8 mouse cellular contexts compared by ENCODE assay signal in the genomic region with DNA sequence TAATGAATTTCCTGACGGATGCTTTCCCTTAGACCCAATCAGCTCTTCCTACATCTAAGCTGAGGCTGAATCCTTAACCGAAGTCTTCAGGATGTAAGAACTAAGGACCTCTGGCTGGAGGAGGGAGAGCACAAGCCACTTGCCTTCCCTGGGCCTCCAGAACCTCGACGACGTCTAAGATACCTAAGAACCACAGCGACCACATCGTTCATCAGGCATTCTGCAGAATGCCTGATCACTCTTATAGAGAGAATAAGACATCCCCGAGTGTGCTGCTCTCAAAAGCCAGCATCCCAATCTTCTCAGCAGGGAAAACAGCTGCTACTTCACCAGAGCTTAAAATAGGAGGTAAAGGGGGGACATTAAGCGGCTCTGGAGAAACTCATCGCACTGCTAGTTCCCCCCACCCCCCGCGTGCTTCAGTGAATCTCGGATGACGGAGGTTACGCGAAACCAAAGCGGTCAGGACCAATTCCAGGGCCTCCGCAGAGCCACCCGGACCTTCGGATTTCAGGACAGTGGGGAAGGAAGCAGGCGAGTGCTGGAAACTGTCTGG. TPM values are rescaled to one million over a fixed set of nuclear protein-coding genes. Genes with fewer than 3 reads are reported as not detected.
DNase-seq lines count a peak whose midpoint lies in the region; ATAC-seq and TF ChIP-seq lines count a peak whose summit lies in the region.

No protein-coding gene starts in this region.

- peak overlapping the region; percentile 77 for H3K4me3 ChIP-seq in left cerebral cortex, adult 2 months
- peak overlapping the region; percentile 90 for H3K4me3 ChIP-seq in hindbrain, embryonic 12.5 days

- H3K27ac ChIP-seq in left cerebral cortex, adult 2 months = peak overlapping the region; percentile 90
- peak overlapping the region; percentile 95 for H3K27ac ChIP-seq in hindbrain, embryonic 12.5 days

- WGBS in hindbrain, embryonic 12.5 days = under 1% methylated on average over 21 of the region's 21 CpGs

- peak overlapping the region; percentile 95 for H3K9ac ChIP-seq in hindbrain, embryonic 12.5 days

- intact Hi-C loops in left cerebral cortex, adult 2 months (cut with DNase I) = loop anchor here (1.0 to 5.0 kb wide), 3 partner anchors 68 to 398 kb away; a partner anchor contains a TSS
- intact Hi-C loops in left cerebral cortex, postnatal 10 days (cut with DNase I) = no loop called here

- peak overlapping the region; percentile 85 for H3K4me2 ChIP-seq in hindbrain, embryonic 12.5 days (replicated peaks)

- H3K36me3 ChIP-seq in hindbrain, embryonic 12.5 days = no peaks in the 10 kb centered on the region

- ATAC-seq in hindbrain, embryonic 12.5 days (ENCODE audit: low FRiP score) = no peak
- peak; percentile 11; the same call in 1 of the 2 replicates for ATAC-seq in megakaryocyte, adult 5-6 weeks (ENCODE audit: poor library complexity, severe bottlenecking)

- TF ChIP-seq POLR2A in brain, embryonic 14.5 days (IDR thresholded peaks at IDR 0.05; ENCODE audit: borderline replicate concordance, extremely low read depth, insufficient read depth, insufficient read length, poor library complexity, severe bottlenecking) = no peak

- TF ChIP-seq CTCF in left cerebral cortex, adult 2 months (IDR thresholded peaks at IDR 0.05) = no peak
- TF ChIP-seq CTCF in brain, embryonic 14.5 days (IDR thresholded peaks at IDR 0.05; ENCODE audit: borderline replicate concordance, extremely low read depth, insufficient read depth, insufficient read length) = no peak

- H3K27me3 ChIP-seq in hindbrain, embryonic 12.5 days = no peaks in the 10 kb centered on the region

- peaks cover 17% of the 10 kb centered on the region for H3K4me1 ChIP-seq in hindbrain, embryonic 12.5 days

- peak; percentile 6 to 7 for DNase-seq in adrenal gland, postnatal 36 days
- DNase-seq in adrenal gland, postnatal 4 days (ENCODE audit: low spot score in 2 of 2) = no peak
- peak in 1 of 2 experiments; percentile 11 for DNase-seq in left cerebral cortex, adult 2 months (ENCODE audit: extremely low spot score in 1 of 2, low spot score in 2 of 2)
- DNase-seq in left cerebral cortex, postnatal 10 days (ENCODE audit: extremely low spot score in 1 of 2, low spot score in 2 of 2) = no peak
- peak; percentile 66 for DNase-seq in brain, embryonic 14.5 days (ENCODE audit: low read depth)
- DNase-seq in urinary bladder, postnatal 25 days (ENCODE audit: low spot score) = no peak

- H3K9me3 ChIP-seq in hindbrain, embryonic 12.5 days (replicated peaks) = no peaks in the 10 kb centered on the region

RNA-seq across cellular contexts. Expression of a gene that starts 0.6 kb away (rescaled TPM):
- 100 to 1,000 TPM in 1 of 2 experiments, 10 to 100 TPM in 1; 99.1 to 102 TPM for total RNA-seq in adrenal gland, postnatal 36 days (2021)
- 10 to 100 TPM; 78.5 to 79.1 TPM for total RNA-seq in adrenal gland, postnatal 4 days (2021)
- total RNA-seq in left cerebral cortex, adult 2 months (2021) = 10 to 100 TPM; 89.9 to 96.3 TPM
- 100 to 1,000 TPM; 102 to 104 TPM for total RNA-seq in left cerebral cortex, postnatal 10 days (2021)
- polyA plus RNA-seq in brain, embryonic 14.5 days (2012; rRNA removed) = 70.6 and 72.4 TPM in 2 replicates
- 136 and 153 TPM in 2 replicates for polyA plus RNA-seq in hindbrain, embryonic 12.5 days (2016; fragmentation: Nextera tagmentation; extraction: Ambion mirVana)
- 150 and 163 TPM in 2 replicates for total RNA-seq in megakaryocyte, adult 5-6 weeks (2015)
- 174 and 188 TPM in 2 replicates for total RNA-seq in megakaryocyte, adult 5-6 weeks (2017)

RNA-seq across cellular contexts. Expression of a gene that starts 18.6 kb away (rescaled TPM):
- not detected for total RNA-seq in adrenal gland, postnatal 36 days (2021)
- not detected for total RNA-seq in adrenal gland, postnatal 4 days (2021)
- under 1 TPM in 1 of 2 experiments, not detected in 1; 0.43 TPM for total RNA-seq in left cerebral cortex, adult 2 months (2021)
- total RNA-seq in left cerebral cortex, postnatal 10 days (2021) = 1 to 10 TPM in 1 of 2 experiments, under 1 TPM in 1; 0.28 to 1.1 TPM
- polyA plus RNA-seq in brain, embryonic 14.5 days (2012; rRNA removed) = 0.08 TPM in 1 of 2 replicates, not detected in the other
- polyA plus RNA-seq in hindbrain, embryonic 12.5 days (2016; fragmentation: Nextera tagmentation; extraction: Ambion mirVana) = not detected in 2 replicates
- total RNA-seq in megakaryocyte, adult 5-6 weeks (2015) = not detected in 2 replicates
- not detected in 2 replicates for total RNA-seq in megakaryocyte, adult 5-6 weeks (2017)

RNA-seq across cellular contexts. Expression of a gene that starts 25.3 kb away (rescaled TPM):
- total RNA-seq in adrenal gland, postnatal 36 days (2021) = not detected
- not detected for total RNA-seq in adrenal gland, postnatal 4 days (2021)
- not detected for total RNA-seq in left cerebral cortex, adult 2 months (2021)
- not detected for total RNA-seq in left cerebral cortex, postnatal 10 days (2021)
- not detected in 2 replicates for polyA plus RNA-seq in brain, embryonic 14.5 days (2012; rRNA removed)
- not detected in 2 replicates for polyA plus RNA-seq in hindbrain, embryonic 12.5 days (2016; fragmentation: Nextera tagmentation; extraction: Ambion mirVana)
- not detected in 2 replicates for total RNA-seq in megakaryocyte, adult 5-6 weeks (2015)
- total RNA-seq in megakaryocyte, adult 5-6 weeks (2017) = not detected in 2 replicates

Comparison
In these comparisons a context has a peak if more than half of its experiments do, and no peak if none do; other contexts are left out.
1. DNase-seq: peak in adrenal gland, postnatal 36 days (2 of 2) and brain, embryonic 14.5 days (single experiment); none in adrenal gland, postnatal 4 days (0 of 2), left cerebral cortex, postnatal 10 days (0 of 2) and urinary bladder, postnatal 25 days (single experiment).